Mouse (Mus musculus) limb, embryonic 14.5 days (tissue): ENCODE results near the gene Cetn3. TPM values are rescaled to one million over a fixed set of nuclear protein-coding genes. Genes with fewer than 3 reads are reported as not detected.

Experiments
- ATAC-seq: fragments of 200-750 bp; cut with Nextera tagmentation; 2 replicates; pipeline ENCODE4 v1.8.0; 2017; ENCODE audit warnings: low read depth, moderate number of reproducible peaks, moderate TSS enrichment; ENCODE audit not compliant: low FRiP score
- DNase-seq: peaks from one replicate; pipeline ENCODE4 v3.0.0-alpha.2; 2015; ENCODE audit warnings: low spot score
- H3K27ac ChIP-seq: fragments of 300-500 bp; sonication (generic); replicated peaks from 2 replicates; pipeline ENCODE4 v1.5.1; 2014; ENCODE audit warnings: low read depth, mild to moderate bottlenecking, low read length, moderate library complexity, mixed read lengths
- H3K27me3 ChIP-seq: fragments of 300-500 bp; sonication (generic); 2 replicates; pipeline ENCODE4 v1.6.1; 2014; ENCODE audit warnings: low read length, mixed read lengths; ENCODE audit not compliant: control insufficient read depth, insufficient read depth
- H3K36me3 ChIP-seq: fragments of 300-500 bp; sonication (generic); 2 replicates; pipeline ENCODE4 v1.6.1; 2014; ENCODE audit warnings: mild to moderate bottlenecking, low read length, moderate library complexity, mixed read lengths; ENCODE audit not compliant: control insufficient read depth, insufficient read depth
- H3K4me1 ChIP-seq: fragments of 300-500 bp; sonication (generic); 2 replicates; pipeline ENCODE4 v1.6.1; 2014; ENCODE audit warnings: antibody characterized with exemption, low read length, mixed read lengths; ENCODE audit not compliant: control insufficient read depth, insufficient read depth
- H3K4me2 ChIP-seq: fragments of 300-500 bp; sonication (generic); replicated peaks from 2 replicates; pipeline ENCODE4 v1.6.1; 2014; ENCODE audit warnings: low read depth, mild to moderate bottlenecking, low read length, moderate library complexity; ENCODE audit not compliant: severe bottlenecking
- H3K4me3 ChIP-seq: fragments of 300-500 bp; sonication (generic); replicated peaks from 2 replicates; pipeline ENCODE4 v1.5.1; 2014; ENCODE audit warnings: low read length
- H3K9ac ChIP-seq: fragments of 300-500 bp; sonication (generic); 2 replicates; pipeline ENCODE4 v1.6.1; 2014; ENCODE audit warnings: mild to moderate bottlenecking, low read depth, low read length, moderate library complexity; ENCODE audit not compliant: severe bottlenecking
- H3K9me3 ChIP-seq: fragments of 300-500 bp; sonication (generic); 2 replicates; pipeline ENCODE4 v1.6.1; 2016; ENCODE audit warnings: low read length; ENCODE audit not compliant: control insufficient read depth
- POLR2A ChIP-seq: fragments of 200-500 bp; IDR thresholded peaks from 2 replicates; pipeline ENCODE4 v1.8.0; 2012; ENCODE audit warnings: inconsistent platforms, mild to moderate bottlenecking, moderate library complexity, borderline replicate concordance; ENCODE audit not compliant: insufficient read depth, insufficient read length; ENCODE audit errors: extremely low read depth
- WGBS: fragments of 180-500 bp; shearing (Covaris S2); extraction: QIAGEN DNeasy Blood & Tissue Kit; methylation state at CpG from one replicate; pipeline ENCODE4 v1.1.7; 2014; 5-methylcytosine and 5-hydroxymethylcytosine counted together
- polyA plus RNA-seq, 2 experiments: library from polyadenylated mRNA; depleted of rRNA in 1 of 2; stranded (reverse) in 1 of 2; unstranded in 1 of 2; fragments of >200 nt; fragmentation: Nextera tagmentation in 1 of 2; extraction: Ambion mirVana in 1 of 2; gene quantifications; 2 replicates each; pipeline versions ENCODE4 v1.2.1 to v1.2.3; 2012 to 2014

Gene Cetn3
- polyA plus RNA-seq, 2 experiments = 200 to 250 TPM

GRCm38 (mm10) chr13:81838948-81839347 lies 56.1 kb downstream of the Cetn3 start:
- no peak overlapping the region for H3K4me3 ChIP-seq
- no peak overlapping the region for H3K4me2 ChIP-seq
- H3K9ac ChIP-seq = no peak overlapping the region
- no peak for ATAC-seq
- no peak overlapping the region for H3K27ac ChIP-seq
- H3K4me1 ChIP-seq = no peaks in the 10 kb centered on the region
- no peaks in the 10 kb centered on the region for H3K36me3 ChIP-seq
- no peak for TF ChIP-seq POLR2A
- no peaks in the 10 kb centered on the region for H3K27me3 ChIP-seq
- no peak for DNase-seq
- H3K9me3 ChIP-seq = no peaks in the 10 kb centered on the region

GRCm38 (mm10) chr13:81840246-81840645 lies 57.4 kb downstream of the Cetn3 start:
- no peak overlapping the region for H3K4me3 ChIP-seq
- no peak for DNase-seq
- H3K9ac ChIP-seq = no peak overlapping the region
- H3K27me3 ChIP-seq = no peaks in the 10 kb centered on the region
- no peak for TF ChIP-seq POLR2A
- no peak for ATAC-seq
- H3K36me3 ChIP-seq = no peaks in the 10 kb centered on the region
- H3K4me2 ChIP-seq = no peak overlapping the region
- no peak overlapping the region for H3K27ac ChIP-seq
- no peaks in the 10 kb centered on the region for H3K9me3 ChIP-seq
- WGBS = 59% methylated on average over 5 of the region's 5 CpGs
- H3K4me1 ChIP-seq = no peaks in the 10 kb centered on the region

- TF ChIP-seq POLR2A = no peak
- Histone ChIP-seq H3K9me3 (no peaks in the 10 kb centered on the region), H3K9ac (no peak overlapping the region), H3K4me1 (no peaks in the 10 kb centered on the region), H3K27ac (no peak overlapping the region), H3K4me2 (no peak overlapping the region), H3K36me3 (no peaks in the 10 kb centered on the region), H3K27me3 (no peaks in the 10 kb centered on the region), H3K4me3 (no peak overlapping the region)
- 63% methylated on average over 5 of the region's 5 CpGs for WGBS
- no peak for DNase-seq
- no peak for ATAC-seq
Observed at GRCm38 (mm10) chr13:81840646-81841045, 57.8 kb downstream of the Cetn3 start.

GRCm38 (mm10) chr13:81842278-81842677 lies 59.4 kb downstream of the Cetn3 start:
- no peak for ATAC-seq
- H3K4me2 ChIP-seq = no peak overlapping the region
- DNase-seq = no peak
- WGBS = 81% methylated on average over 6 of the region's 6 CpGs
- no peaks in the 10 kb centered on the region for H3K4me1 ChIP-seq
- no peak overlapping the region for H3K9ac ChIP-seq
- no peak for TF ChIP-seq POLR2A
- no peaks in the 10 kb centered on the region for H3K9me3 ChIP-seq
- H3K27ac ChIP-seq = no peak overlapping the region
- H3K4me3 ChIP-seq = no peak overlapping the region
- H3K27me3 ChIP-seq = no peaks in the 10 kb centered on the region
- no peaks in the 10 kb centered on the region for H3K36me3 ChIP-seq

Other genes with a start within 250 kb of the Cetn3 start
- 0.55 TPM in 2 replicates for gene Adgrv1, start 149.9 kb upstream of the Cetn3 start, polyA plus RNA-seq (2012; rRNA removed)
- gene Adgrv1, start 149.9 kb upstream of the Cetn3 start, polyA plus RNA-seq (2014; fragmentation: Nextera tagmentation; extraction: Ambion mirVana) = 0.65 and 0.96 TPM in 2 replicates
- 15.1 and 19.3 TPM in 2 replicates for gene Lysmd3, start 125.4 kb upstream of the Cetn3 start, polyA plus RNA-seq (2012; rRNA removed)
- 35.1 and 35.7 TPM in 2 replicates for gene Lysmd3, start 125.4 kb upstream of the Cetn3 start, polyA plus RNA-seq (2014; fragmentation: Nextera tagmentation; extraction: Ambion mirVana)
- gene Polr3g, start 72.1 kb upstream of the Cetn3 start, polyA plus RNA-seq (2012; rRNA removed) = 12.2 and 15.0 TPM in 2 replicates
- 29.9 and 31.1 TPM in 2 replicates for gene Polr3g, start 72.1 kb upstream of the Cetn3 start, polyA plus RNA-seq (2014; fragmentation: Nextera tagmentation; extraction: Ambion mirVana)
- gene Mblac2, start 71.7 kb upstream of the Cetn3 start, polyA plus RNA-seq (2012; rRNA removed) = 4.9 and 5.4 TPM in 2 replicates
- gene Mblac2, start 71.7 kb upstream of the Cetn3 start, polyA plus RNA-seq (2014; fragmentation: Nextera tagmentation; extraction: Ambion mirVana) = 12.4 and 14.1 TPM in 2 replicates